Mouse (Mus musculus) 416B (cell line): ENCODE data around the gene Srprb.

Experiments used
- DNase-seq: peaks from one replicate; pipeline ENCODE4 v3.0.0; 2011; ENCODE audit warnings: low read depth

The Srprb gene

DNA sequence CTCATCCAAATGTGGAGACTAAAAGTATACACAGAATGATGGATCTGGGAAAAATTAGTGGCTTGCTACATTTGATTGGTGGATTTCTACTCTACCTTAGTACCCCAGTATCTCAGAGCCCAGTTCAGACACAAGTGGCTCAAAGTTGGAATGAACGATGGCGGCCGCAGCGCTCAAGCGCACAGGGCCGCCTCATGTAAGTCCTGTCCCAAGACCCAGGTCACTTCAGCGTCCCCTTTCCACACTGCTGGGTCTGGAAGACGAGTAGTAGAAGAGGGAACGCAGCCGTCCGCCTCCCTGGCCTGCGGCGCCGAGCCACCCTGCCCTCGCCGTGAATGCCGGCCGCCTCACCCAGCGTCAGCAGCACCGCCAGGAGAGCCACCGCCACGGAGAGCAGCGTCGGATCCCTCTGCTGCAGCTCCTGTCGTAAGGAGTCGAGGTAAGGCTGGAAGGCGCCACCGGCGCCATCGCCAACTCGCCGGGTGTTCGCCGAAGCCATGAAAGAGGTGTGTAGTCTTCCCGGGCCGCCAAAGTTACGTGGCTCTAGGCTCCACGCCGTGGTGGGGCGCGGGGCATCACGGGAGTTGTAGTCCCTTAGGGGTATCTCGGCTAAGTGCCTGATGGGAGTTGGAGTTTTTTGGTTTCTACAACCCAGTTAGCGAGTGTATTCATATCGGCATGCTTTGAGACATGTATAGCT lies at the start of gene Srprb:
Srprb (minus strand) TSS at position 577 of the 700 bp plus-strand sequence.
- DNase-seq, result peak; percentile 90

DNA sequence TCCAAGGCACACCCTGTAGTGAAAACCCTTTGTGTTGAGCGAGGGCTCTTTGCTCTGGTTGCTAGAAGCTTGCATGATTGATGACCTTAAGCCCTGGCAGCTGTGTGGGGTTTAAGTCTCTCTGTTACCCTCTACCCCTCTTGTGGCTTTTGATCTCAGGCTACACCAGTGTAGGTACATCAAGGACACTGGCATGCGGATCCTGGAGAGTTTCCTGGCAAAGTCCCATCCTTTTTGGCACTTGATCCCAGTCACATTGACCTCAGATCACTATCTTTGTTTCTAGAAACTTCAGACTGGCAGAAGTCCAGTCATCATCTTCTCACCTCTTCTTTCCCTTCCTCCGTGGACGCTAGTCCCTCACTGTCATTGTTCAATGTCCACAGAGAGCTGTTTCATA lies 46.7 kb upstream of the Srprb start:
- DNase-seq, result no peak

DNA sequence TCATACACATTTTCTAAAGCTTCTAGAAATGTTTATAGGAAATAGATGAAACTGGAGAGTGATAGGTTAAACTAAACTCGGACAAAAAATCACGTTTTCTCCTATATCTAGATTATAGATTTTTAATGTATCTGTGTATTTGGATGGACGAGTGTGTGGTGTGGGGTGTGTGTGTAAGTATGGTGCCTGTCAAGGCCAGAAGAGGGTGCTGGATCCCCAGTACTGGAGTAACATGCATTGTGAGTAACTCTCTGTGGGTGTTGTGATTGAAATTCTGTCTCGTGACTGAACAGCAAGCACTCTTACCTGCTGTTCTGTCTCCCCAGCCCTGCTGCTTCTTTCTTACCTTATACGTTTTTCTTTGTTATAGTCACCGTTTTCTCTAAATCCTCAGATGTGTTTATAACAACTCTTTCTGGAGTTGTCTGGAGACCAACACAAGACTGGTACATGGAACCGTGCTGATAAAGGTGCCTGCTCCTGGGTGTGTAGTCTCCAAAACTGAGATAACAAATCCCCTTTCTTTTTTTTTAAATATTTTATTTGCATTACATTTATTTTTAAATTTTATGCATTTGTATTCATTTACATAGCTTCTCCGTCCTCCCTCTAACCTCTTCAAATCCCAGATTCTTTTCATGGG lies 44.7 kb upstream of the Srprb start:
- peak; percentile 18 for DNase-seq

DNA sequence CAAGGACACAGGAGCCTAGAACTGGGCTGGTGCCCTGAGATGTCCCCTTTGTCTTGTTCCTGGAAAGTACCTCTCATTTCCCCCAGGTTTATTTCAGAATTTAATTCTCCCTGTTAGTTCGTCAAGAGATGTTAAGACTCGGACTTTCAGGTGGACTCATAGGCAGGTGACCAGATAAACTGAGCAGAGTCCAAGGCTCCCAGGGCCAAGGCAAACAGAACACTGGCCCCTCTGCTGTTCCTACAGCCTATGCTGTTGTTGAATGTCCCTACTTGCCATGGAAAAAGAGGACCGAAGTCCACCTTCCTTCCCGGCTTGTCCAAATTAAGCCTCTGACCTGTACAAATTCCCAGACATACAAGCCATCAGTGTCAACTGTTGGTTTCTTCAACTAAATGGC lies 41.7 kb upstream of the Srprb start:
- DNase-seq, result no peak

DNA sequence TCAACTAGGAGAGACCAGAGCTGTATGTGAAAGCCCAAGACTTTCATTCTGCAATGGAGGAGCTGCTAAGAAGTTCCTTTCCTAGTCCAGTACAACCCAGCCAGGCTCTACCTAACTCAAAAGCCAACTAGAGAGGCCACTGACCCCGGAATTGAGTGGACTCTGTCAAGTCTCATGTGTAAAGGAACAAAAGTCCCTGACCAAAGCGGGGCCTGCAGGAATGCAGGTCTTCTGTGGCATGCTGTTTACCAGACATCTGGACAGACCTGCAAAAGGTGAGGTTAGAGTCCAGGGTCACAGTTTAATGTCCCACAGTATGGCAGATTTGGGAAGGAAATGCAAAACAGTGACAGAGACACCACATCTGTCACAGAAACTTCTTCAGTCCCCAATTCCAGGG lies 39.3 kb upstream of the Srprb start:
- no peak for DNase-seq

DNA sequence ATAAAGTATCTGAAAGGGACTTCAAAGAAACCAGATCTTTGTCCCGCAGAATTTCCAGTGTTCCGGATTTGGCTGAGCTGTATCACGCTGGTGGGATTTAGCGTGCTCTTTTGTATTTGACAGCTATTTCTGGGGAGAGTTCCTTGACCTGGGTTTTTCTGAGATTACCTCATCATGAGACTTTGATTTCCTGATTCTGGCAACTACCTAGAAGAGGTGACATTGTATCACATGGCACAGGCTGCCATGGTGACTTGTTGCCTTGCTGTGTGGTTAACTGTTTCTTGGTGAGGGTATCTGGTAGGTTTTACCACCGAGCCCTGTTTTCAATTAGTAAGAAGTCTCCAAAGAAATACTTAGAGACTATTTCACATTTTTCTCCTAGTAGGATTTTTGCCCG lies 37.5 kb upstream of the Srprb start:
- no peak for DNase-seq

DNA sequence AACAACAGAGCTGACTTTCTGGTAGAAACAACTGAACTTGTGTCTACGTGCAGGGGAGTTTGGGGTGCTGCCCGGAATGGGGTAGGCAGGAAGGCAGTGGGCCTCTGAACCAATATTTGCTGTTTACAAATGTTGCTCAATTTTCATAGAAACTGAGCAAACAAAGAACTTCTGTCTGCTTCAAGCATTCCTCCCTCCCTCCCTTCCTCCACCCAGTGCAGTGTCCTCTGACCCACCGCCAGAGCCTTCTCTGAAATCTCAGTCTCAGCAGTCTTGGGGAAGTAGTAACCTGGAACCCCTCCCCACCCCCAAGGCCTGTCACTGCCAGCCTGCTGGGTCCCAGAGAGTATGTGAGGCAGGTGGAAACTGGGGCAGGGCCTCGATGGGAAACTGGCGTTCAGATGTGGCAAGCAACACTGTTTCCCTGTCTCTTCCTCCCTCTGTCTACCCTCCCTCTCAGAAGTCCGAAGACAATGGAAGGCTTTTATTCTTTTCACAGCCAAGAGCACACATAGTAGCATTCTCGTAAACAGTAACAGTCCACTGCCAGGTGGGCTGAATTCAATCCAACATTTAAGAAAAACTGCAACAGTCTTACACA lies 32.7 kb upstream of the Srprb start:
- DNase-seq, result no peak

DNA sequence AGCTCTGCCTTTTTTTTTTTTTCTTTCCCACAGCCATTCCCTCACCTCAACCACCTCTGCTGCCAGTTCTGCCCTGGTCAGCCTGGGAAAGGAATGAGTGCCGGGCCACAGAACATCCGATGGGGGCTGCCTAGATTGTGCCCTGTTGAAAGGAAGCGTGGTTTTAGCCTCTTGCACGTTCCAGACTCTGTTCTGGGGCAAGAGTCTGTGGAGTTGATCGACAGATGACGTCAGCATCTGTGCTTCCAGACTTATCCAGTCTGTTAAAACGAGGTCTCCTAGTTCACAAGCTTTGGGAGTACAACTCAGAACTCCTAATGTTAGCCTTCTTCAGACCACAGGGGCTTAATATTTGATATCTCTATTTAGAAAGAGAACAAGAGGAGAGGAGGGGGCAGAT lies 32.1 kb upstream of the Srprb start:
- DNase-seq, result peak; percentile 40

DNA sequence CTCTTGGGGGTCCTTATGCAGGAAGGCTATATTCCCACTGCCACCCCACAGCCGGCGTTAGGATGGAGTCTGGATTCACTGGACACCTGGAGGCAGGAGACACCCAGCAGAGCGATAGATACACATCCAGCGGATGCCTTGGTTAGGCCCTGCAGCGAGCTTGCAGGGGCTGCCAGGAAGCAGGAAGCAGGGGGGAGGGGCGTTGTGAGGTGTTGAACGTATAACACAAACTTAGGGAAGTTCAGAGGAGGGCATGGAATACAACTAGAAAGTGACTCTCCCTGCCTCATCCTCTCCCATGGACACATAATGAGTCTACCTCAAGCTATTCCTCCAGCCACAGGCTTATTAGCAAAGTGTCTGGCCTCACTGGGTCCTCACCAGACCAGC lies 31.1 kb upstream of the Srprb start:
- DNase-seq, result no peak

DNA sequence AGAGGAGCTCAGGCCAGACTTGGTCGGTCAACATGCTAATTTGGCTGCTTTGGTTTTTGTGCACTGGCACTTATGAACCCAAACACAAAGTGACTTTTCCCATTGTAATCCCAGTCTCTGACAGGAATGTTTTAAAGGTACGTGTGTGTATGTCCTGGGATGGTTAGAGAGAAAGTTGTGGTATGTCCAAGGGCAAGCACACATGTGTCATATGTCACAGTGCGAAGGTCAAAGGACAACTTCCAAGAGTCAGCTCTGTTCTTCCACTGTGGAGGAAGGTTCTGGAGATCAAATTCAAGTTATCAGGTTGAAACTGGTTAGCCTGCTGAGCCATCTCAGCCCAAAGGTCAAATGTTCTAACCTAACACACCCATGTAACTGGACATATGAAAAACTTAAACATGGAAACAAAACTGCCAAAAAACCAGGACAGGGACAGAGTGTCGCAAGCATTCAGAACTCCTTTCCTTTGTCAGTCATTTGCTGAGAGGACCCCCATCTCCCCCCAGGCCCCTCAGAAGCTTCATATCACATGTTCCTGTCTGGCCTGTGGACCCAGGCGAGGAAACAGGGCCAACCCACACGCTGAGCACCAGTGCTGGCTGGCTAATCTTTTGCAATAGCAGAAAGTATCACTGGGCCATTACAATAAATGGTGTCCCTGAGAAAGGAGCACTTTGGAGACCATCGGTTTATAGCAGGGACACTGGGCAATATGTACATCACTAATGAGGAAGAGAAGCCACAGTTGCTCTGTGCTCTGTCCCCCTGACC lies 30.5 kb upstream of the Srprb start:
- DNase-seq, result no peak

DNA sequence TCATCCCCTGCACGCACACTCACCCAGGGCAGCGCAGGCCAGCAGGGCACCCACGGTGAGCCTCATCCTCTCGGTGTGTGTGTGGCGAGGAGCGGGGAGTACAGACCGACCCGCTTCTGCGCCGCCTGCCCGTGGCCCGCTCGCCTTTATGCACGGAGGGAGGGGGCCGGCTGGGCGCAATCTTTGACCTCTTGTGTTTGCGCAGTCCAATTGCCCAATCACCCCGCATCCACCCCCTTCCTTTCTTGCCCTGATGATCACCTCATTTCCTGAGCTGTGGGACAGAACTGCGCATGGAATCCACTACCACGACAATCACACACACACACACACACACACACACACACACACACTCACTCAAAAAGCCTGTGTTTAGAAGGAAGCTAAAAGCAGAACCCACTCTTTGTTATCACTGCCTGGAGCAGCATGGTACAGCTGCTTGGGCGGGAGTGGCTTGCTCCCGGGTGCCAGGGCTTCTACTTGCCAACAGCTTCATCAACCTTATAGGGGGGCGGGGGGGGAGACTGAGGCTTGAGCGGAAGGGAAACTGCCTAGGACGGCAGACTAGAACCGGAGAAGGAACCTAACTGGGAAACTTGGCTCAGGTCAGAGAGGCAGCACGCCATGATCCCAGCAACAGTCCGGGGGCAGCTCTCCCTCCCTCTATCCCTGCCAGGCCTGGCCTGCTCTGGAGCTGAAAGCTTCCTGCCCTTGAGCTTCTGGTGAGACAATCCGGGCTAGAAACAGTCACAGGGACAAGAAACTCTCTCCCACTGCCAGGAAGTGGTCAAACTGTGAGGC lies 28.4 kb upstream of the Srprb start, which contains the start of the genes Gm20425 and Trf:
Gm20425 (minus strand) TSS at position 157 of the 801 bp plus-strand sequence.
Trf (minus strand) TSS at position 294 of the 801 bp plus-strand sequence.
- peak; percentile 96 for DNase-seq

DNA sequence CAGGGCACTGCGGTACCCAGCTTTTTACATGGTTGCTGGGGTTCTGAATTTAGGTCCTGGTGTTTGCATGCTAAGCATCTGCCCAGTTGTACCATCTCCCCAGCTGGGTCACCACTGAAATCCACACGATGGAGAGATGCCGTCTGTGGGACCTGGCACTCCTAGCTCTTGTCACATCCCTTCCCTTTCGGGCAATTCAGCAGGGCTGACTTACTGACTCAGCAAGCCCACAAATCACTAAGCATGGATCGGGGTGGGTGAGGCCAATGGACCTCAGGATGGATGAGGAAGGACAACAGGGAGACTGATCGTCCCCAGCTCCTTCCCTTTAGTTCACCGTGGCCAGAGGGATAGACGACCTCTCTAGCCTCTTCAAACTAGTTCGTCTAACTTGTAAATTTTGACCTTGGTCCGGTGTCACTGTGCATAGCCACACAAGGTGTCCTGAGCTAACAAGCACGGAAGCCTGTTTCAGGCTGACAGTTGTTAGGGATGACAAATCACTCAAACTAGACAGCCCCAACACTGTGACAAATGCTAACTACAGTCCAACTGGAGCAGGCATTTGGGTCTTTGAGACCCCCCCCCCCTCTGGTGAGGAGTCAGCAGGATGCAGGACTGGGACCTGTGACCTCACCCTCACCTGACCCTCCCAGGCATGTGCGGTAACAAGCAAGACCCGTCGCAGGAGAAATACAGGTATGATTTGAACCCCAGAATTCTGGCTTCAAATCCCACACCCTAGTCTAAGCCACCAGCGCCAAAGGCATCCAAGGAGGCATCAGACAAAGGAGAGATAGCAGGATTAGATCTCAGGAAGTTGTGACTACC lies 27.3 kb upstream of the Srprb start:
- no peak for DNase-seq

DNA sequence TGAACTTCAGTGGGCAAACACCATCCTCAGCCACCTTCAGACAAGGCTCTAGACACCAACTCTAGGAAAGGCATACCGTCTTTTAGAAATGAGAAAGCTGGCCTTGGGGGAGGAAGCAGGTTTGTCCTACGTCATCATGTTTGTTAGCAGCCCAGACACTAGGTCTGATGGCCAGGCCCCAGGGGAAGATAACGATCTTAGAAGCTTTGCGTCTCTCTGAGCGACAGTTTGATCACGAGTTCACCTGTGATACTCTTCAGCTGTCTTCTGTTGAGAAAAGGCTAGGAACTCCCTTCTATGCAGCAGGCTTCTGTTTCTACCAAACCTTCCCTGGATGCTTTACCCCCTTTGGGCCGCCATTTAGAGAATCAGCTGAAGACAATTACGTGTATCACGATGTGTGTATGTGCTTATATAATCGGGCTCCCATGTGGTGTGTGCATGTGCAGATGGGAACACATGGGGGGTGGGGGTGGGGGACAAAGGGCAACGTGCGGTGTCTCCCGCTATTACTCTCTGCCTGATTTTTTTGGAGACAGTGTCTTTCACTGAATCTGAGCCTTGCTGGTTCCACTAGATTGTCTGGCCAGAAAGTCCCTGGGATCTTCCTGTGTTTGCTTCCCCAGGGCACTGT lies 26.6 kb upstream of the Srprb start:
- no peak for DNase-seq

DNA sequence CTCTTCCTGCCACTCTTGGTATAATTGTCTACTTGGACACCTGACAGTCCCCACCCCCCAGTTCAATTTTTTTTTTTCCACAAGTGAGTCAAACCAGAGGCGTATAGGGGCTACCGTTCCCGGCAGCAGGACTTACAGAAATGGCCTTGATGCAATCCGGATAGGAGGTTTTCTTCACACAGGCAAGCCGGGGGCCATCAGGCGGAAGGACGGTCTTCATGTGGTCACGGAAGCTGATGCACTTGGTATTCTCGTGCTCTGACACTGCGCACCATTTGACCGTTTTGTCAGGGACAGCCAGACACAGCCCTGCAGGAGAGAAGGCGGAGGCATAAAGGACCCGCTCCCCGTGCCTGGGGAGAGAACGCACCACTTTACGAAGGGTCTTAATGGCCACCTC lies 25.8 kb upstream of the Srprb start:
- no peak for DNase-seq

DNA sequence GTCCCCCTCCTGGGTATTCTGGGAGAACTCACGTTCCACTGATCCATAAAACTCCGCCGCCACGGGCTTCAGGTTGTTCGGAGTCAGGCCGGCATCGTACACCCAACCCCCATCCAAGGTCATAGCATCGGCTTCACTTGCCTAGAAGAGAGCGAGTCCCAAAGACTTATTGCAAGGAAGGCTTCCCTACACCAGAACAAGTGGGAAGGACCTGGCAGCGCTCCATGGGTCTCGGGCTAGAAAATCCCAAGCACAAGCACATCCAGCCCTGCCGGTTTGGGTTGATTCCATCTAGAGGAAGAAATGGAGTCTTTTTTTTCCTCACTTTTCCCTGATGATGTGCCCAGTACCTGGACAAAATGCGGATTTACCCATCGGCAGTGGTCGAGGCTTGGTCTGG lies 24.9 kb upstream of the Srprb start:
- no peak for DNase-seq

DNA sequence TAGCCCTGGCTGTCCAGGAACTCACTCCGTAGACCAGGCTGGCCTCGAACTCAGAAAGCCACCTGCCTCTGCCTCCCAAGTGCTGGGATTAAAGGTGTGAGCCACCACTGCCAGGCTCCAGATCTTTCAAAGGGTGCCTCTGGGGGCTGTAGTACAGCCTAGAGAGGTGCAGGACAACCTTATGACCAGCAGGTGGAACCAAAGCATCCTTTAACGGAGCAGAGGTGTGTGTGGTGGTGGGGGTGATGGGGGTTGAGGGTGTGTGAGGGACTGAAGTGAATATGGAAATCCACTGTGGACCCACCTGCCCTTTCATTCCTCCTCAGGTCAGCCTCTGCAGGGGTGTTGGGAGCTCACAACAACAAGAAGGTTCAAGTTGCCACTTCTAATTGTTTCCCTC lies 23.5 kb upstream of the Srprb start:
- peak; percentile 53 for DNase-seq

DNA sequence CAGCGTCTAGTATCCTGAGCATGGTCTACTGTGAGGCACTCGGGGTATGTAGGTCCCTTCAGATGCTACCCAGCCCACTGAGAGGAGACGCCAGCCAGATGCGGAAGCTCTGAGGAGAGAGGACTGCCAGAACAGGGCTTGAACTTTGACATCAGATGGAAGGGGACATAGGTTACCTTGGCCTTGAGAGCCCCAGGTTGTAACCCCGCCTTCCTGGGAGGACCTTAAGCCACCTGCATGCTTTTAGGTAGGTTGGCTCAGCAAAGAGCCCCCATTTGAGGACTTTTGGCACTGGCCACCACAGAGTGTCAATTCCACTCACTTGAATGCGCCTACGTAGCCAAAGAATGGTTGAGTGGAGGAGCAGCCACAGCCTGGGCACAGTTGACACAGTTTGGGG lies 22.8 kb upstream of the Srprb start:
- no peak for DNase-seq

DNA sequence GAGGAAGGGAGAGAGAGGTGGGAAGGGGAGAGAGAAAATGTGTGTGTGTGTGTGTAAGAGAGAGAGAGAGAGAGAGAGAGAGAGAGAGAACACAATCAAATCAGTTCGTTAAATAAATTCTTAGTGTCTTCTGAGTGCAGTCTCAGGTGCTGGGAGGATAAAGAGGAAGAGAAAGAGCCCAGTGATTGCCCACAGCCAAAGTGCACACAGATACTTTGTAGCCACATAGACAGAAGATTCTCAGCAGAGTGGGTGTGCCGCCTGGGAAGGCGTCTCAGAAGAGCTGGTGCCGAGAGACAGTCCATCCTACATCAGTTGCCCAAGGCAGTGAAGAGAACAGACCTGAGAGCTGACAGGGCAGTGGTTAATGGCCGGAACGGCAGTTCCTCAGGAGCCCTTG lies 12.3 kb upstream of the Srprb start:
- no peak for DNase-seq

DNA sequence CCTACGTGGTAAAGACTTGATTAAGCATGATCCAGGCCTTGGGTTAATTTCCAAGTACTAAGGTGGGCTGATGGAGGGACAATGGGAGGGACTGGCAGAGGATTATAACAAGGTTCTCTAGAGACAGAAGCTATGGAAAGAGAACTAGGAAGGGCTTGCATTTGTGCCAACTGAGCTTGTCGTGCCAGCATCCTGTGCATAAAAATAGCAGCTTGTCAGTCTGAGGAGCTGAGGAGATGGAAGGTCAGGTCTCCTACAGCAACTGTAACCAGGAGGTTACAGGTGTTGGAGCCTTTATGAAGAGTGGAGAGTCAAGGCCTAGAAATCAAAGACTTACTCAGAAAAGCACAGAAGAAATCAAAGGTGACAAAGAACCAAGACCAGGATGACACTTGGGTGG lies 11.7 kb upstream of the Srprb start:
- DNase-seq, result no peak

DNA sequence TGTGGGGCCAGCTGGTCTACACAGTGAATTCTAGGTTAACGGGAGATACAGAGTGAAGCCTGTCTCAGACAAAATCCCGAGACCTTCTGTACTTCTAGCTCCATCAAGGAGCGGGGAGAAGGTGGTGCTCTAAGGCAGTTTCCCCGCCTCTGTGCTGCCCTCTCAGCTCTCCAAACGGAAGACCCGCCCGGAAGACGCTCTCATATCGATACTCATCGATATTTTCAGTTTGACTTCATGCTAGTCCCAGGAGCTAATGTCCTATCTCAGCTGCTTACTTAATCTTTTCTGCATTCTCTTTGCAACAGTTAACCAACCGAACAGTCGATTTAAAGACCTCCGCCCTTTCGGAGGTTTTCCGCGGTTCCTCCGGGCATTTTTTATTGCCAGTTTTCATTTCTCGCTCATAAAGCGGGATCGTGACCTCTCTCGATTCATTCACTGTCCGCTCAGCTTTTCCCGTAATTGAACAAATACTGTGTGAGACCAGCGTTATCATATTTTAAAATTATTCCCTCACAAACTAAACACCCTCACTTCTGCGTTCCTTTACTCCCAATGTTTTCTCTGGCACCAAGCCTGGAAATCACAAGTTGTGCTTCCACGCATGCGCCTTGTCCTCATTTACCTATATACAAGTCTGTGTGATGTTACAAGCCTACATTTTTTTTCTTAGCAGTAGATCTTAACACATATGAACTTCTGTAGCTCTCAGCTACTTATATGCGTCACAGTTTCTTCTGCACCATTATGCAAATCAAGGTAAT lies 10.9 kb upstream of the Srprb start:
- no peak for DNase-seq
